Mouse (Mus musculus): ENCODE measurements around the gene Agfg1. TPM values are rescaled to one million over a fixed set of nuclear protein-coding genes. Genes with fewer than 3 reads are reported as not detected.
A peak's percentile ranks its signal among the peaks of the same experiment; 100 is the strongest.

Gene Agfg1
- total RNA-seq (2021): 10 to 100 TPM; 75.9 to 81.3 TPM

DNA sequence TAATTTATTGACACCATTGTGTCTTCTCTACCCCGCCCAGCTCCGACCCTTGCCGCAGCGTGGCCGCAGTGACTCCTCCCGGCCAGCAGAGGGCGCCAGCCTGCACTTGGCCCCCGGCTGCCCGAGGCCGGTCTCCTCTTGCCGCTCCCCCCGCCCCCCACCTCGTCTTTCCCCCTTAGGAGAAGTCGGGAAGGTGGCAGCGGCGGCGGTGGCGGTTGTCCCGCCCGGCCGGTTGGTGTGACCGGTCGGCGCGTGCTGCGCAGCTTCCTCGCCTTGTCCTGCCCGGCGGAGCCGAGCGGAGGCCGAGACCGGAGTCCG is at the start of gene Agfg1:
Gene Agfg1, plus strand, starts transcription at position 188 of the 318 bp plus-strand sequence.
- intact Hi-C loops (cut with DNase I): loop anchor here (5.0 kb wide), 3 partner anchors 37 to 53 kb away; no protein-coding TSS in a partner anchor
- peak; percentile 92 to 95 for DNase-seq (ENCODE audit: low spot score in 2 of 2)

DNA sequence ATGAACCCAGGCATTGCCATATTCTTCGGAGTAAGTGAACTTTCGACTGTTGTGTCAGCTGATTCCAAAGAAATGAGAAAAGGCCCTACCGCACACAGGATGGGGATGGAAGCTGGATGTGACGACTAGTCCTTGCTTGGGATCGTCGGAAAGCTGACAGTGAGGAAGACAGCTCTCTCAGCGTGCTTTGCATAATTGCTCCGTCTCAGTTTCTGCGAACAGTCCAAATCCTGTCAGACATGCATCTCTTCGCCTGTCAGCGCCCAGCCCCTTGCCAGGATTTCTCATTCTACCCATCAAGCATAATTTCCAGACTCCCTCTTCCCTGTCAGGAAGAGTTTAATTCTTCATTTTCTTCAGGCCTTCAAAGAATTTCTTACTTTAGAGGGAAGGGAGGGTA is 48.2 kb upstream of the Agfg1 start:
- intact Hi-C loops (cut with DNase I): no loop called here
- DNase-seq (ENCODE audit: low spot score in 2 of 2): no peak

DNA sequence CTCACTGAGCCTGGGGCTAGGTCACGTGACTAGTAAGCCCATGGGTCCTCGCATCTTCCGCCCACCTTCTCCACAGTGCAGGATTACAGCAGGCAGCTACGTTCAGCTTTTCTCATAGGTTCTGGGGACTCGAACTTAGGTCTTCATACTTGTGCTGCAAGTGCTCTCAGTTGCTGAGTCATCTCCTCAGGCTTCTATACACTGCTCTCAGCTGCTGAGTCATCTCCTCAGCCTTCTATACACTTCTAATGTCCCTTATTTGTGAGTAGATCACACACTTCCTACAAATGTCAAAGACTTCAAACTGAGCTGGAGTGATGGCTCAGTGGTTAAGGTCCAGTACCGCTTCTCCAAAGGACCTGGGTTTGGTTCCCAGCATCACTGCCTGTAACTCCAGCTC is 47.0 kb upstream of the Agfg1 start:
- intact Hi-C loops (cut with DNase I): no loop called here
- no peak for DNase-seq (ENCODE audit: low spot score in 2 of 2)

DNA sequence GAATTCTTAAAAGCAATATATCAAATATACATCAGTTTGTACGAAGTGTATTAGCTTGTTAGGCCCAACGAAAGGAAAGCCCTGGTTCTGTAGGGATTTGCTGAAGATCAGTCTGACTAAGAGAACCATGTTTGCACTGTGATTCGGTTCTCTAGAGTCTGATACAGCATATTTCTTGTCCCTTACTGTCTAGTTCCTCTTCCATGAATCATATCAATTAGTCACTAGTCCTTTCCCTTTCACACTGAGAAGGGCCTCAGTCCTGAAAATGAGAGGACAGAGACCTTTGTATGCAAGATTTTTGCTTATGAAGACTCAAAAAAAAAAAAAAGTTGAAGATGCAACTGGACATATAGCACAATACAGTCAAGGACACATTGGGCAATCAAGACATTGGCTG is 46.2 kb upstream of the Agfg1 start:
- intact Hi-C loops (cut with DNase I): no loop called here
- DNase-seq (ENCODE audit: low spot score in 2 of 2): no peak

DNA sequence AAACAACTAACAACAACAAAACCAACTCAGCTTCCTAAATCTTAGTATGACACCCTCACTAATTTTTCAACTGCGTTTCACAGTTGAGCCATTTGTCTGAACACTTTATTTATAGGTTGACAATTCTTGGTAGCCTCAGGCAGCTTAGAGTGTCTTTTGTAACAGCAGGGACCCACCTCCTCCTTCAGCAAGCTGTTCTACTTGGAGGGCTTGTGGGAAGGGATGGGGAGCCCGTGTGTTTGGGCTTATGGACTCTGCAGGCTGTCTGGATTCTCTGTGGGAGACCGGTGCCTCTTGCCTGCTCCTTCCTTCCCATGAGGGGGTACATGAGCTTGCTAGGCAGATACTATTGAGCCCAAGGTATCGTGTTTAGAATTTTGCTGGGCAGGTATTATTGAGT is 45.3 kb upstream of the Agfg1 start:
- intact Hi-C loops (cut with DNase I): no loop called here

DNA sequence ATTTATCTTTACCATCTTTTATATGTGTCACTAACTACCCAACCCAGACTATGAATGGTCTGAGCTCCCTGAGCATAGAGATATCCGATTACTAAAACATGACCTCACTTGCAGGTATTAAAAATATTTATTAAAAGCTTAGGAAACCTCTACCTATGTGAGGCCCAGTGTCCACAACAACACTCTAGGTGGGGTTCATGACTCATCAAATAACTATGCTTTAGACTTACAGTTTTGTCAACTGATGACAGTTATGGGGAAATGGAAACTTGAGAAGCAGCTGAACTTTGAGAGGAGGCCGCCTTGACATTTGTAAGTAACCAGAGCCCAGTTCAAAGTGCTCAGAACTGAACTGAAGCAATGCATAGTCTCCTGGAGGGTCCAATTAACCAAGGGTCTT is 44.1 kb upstream of the Agfg1 start:
- intact Hi-C loops (cut with DNase I): no loop called here
- DNase-seq (ENCODE audit: low spot score in 2 of 2): no peak

More for the DNA sequence above, 45.3 kb upstream of the Agfg1 start:
- peak; percentile 43 to 44 for DNase-seq (ENCODE audit: low spot score in 2 of 2)

DNA sequence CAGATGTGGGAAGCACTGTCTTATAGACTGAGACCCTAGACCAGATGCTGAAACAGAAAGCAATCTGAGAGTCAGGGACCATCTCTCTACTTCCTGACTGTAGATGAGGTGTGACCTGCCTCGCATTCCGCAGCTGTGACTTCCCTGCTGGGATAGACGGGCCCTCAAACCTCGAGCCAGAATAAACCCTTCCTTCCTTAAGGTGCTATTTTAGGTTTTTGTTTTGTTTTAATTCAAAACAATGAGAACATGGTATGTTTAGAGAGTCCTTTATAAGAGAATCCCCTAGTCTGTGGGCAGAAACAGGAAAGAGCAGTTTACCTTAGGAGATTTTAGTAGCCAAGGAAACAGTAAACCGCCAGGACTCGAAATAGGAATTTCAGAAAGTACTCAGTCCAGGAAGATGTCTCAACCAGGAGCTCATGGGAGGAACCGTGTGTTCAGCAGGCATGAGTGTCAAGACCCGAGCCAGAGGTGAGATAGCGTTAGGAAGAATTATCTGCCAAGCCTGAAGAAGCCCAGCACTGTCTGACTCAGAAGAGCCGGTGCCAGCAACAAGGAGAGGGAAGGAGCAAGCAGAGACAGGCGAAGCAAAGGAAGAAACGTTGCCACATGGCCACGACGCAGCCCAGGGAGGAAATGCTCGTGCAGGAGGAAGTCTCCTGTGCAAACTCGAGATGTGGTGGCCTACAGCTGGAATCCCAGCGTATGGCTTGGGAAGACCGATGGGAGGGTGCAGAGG is 43.4 kb upstream of the Agfg1 start:
- no peak for DNase-seq (ENCODE audit: low spot score in 2 of 2)
- intact Hi-C loops (cut with DNase I): no loop called here

DNA sequence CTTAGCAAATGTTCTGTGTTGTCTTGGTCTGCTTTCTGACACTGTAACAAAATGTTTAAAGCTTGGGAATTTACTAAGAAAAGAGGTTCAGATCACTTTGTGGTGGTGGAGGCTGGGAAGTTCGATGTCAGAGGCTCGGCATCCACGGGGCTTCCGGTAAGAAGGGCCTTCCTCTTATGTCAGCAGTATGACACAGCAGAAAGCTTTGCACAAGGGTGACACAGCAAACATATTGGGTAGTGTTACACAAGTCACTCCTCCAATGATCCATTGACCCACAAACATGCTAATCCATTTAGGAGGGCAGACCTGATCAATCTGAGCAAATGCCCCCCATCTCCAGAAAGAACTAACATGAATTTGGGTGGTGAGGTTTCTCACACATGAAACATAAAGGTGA is 42.2 kb upstream of the Agfg1 start:
- DNase-seq (ENCODE audit: low spot score in 2 of 2): no peak
- intact Hi-C loops (cut with DNase I): no loop called here

DNA sequence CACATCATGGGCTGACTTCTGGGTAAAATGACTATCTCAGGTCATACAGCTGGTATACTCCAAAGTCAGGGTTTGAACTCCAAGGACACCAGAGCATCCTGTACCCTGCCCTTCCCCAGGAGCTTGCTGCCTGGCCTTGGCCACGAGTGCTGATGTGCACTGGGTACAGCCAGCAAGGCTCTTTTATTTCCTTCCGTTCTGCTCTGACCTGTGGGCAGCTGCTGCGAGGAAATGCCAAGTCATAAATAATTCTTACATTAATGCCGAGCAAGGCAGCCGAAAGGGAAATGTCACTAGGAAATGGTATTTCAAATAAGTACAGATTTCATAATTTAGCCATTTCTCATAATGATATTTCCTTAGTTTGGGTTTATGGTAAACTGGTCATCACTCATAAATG is 41.0 kb upstream of the Agfg1 start:
- DNase-seq (ENCODE audit: low spot score in 2 of 2): no peak
- intact Hi-C loops (cut with DNase I): no loop called here

DNA sequence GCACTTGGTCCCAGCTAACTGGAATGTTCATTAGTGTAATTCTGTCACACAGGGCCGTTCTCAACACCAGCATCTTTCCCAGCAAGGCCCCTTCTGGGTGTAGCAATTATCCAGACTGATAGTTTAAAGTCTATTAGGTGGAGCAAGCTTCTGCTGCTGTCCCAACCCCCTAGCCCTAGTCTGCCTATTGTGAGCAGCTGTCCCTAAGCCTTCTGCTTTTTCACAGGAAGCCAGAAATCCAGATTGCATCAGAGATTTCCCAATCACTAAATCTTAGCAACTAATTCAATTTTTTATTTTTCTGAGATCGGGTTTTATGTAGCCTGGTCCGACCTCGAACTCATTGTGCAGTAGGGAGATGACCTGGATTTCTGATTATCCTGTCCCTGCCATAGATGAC is 40.4 kb upstream of the Agfg1 start:
- intact Hi-C loops (cut with DNase I): no loop called here
- no peak for DNase-seq (ENCODE audit: low spot score in 2 of 2)

DNA sequence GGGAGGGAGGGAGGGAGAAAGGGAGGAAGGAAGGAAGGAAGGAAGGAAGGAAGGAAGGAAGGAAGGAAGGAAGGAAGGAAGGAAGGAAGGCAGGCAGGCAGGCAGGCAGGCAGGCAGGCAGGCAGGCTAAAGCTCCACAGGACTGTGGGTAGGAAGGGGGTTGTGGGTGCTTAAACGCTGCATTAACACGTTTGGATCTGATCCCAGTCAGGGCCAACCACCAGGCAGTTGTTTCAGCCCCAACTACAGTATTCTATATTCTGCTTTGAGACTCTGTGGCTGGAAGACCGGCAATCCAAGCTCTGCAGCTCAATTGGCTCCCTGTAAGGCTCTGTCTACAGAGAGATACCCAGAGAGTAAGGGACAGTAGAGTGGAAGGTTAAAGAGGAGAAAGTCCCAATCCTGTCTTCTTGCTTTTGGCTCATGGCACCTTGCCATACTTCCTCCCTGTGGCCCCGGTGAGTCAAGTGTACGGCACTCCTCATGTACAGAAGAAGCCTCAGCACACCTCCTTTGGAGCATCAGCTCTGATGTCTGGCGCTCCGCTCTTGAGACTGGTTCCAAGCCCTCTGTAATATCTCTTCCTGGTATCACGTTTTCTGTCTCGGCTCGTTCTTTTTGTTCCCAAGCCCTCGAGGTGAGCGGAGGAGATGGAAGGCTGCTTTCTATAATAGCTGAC is 38.0 kb upstream of the Agfg1 start:
- intact Hi-C loops (cut with DNase I): loop anchor here (5.0 kb wide), 1 partner anchor 36 kb away; the partner anchor contains the start of gene Agfg1

DNA sequence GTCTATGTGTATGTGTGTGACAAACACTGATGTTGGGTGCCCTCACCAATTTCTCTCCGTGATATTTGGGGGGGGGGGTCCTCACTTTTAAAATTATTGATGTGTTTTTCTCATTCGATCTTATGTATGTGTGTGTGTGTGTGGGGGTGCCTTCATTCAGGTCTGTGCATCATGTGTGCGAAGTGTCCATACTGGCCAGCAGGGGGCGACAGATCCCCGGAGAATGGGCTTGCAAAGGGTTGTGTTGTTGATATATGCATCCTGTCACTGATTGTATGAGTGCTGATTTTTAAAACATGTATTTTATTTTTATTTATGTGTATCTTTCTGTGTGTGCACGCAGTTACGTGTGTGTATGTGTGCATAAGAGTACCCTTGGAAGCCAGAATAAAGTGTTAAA is 35.7 kb upstream of the Agfg1 start:
- intact Hi-C loops (cut with DNase I): loop anchor here (5.0 kb wide), 1 partner anchor 34 kb away; the partner anchor contains the start of gene Agfg1

More for the DNA sequence above, 38.0 kb upstream of the Agfg1 start:
- peak in 1 of 2 experiments; percentile 13 for DNase-seq (ENCODE audit: low spot score in 2 of 2)

DNA sequence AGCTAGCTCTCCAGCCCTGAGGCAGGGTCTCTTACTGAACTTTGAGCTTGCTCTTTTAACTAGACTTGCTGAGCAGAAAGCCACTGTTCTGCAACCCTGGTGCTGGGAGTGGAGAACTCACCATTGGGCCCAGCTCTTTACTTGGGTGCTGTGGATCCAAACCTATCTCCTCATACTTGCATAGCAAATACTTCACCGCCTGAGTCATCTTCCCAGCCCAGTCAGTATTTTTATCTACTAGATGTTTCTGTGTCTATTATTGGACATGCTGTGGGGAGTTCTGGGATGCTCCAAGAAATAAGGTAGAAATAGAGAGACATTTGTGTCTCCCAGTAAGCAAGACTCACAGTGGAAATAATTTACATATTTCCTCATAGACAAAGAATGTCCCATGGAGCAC is 35.2 kb upstream of the Agfg1 start:
- DNase-seq (ENCODE audit: low spot score in 2 of 2): no peak
- intact Hi-C loops (cut with DNase I): loop anchor here (5.0 kb wide), 1 partner anchor 33 kb away; the partner anchor contains the start of gene Agfg1

More for the DNA sequence above, 35.7 kb upstream of the Agfg1 start:
- DNase-seq (ENCODE audit: low spot score in 2 of 2): no peak

DNA sequence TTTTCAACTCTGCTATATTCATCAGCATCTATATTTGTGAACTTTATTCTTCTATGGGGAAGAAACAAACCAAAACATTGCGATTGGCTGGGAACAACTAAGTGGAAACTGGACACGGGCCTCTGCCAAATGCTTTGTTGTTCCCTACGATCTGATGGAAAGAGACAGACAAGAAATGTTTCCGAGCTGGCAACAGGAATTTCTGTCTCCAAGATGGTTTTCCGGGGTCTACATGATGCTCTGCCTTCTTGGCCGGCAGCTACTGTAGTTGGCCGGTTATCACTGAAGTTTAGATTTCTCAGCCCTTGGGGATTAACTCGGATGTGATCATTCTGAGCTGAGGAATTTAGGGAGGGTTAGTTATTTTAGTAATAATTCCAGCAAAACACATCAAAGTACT is 32.9 kb upstream of the Agfg1 start:
- DNase-seq (ENCODE audit: low spot score in 2 of 2): no peak
- intact Hi-C loops (cut with DNase I): no loop called here

DNA sequence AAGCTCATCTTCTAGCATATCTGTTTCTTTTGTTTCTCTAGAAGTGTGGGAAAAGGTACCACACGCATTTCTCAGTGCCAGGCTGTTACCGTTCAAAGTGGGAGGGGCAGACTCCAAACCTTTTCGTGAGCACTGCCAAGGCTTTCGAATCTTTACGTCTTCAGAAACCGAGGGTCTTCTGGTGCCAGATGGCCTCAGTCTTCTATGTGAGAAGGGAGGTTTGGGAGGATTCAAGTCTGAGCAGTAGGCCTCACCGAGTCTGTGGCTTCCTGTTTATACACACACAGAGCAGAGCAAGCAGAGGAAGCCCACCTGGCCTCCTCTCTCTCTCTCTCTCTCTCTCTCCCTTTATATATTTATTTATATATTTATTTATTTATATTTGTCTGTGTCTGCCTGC is 32.1 kb upstream of the Agfg1 start:
- intact Hi-C loops (cut with DNase I): no loop called here
- no peak for DNase-seq (ENCODE audit: low spot score in 2 of 2)

DNA sequence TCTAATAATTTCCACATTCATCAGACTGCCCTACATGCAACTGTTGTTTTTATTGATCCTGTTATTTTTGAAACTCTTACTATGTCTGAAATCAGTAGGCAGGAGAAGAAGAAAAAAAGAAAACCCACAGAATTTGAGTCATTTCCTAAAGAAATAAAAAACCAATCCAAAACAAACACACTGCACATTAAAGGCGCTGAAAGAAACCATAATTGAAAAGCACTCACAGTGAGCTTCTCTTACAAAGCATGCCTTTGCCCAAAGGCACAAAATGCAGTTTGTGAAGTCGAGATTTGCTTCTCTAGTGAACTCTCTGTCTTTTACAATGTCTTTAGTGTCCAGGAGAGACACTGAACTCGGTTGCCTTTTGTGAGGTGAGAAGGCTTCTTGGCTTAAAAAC is 30.7 kb upstream of the Agfg1 start:
- DNase-seq (ENCODE audit: low spot score in 2 of 2): no peak
- intact Hi-C loops (cut with DNase I): no loop called here

DNA sequence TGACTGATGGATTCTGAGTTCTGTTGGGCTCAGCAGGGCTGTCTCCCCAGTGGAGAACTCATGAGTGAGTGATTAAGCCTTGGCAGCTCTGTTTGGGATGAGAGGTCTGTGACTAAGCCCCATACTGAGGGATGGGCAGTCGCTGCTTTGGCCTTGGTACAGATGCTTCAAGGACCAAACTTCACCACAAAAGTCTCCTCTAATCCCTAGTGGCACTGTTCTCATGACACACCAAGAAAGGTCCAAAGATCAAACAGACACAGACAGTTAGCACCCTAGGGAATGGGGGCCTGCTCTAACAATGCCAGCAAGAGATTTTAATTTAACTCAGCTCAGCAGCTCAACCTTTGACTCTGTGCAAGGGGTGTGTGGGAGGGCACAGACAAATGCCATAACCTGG is 27.5 kb upstream of the Agfg1 start:
- no peak for DNase-seq (ENCODE audit: low spot score in 2 of 2)
- intact Hi-C loops (cut with DNase I): no loop called here

DNA sequence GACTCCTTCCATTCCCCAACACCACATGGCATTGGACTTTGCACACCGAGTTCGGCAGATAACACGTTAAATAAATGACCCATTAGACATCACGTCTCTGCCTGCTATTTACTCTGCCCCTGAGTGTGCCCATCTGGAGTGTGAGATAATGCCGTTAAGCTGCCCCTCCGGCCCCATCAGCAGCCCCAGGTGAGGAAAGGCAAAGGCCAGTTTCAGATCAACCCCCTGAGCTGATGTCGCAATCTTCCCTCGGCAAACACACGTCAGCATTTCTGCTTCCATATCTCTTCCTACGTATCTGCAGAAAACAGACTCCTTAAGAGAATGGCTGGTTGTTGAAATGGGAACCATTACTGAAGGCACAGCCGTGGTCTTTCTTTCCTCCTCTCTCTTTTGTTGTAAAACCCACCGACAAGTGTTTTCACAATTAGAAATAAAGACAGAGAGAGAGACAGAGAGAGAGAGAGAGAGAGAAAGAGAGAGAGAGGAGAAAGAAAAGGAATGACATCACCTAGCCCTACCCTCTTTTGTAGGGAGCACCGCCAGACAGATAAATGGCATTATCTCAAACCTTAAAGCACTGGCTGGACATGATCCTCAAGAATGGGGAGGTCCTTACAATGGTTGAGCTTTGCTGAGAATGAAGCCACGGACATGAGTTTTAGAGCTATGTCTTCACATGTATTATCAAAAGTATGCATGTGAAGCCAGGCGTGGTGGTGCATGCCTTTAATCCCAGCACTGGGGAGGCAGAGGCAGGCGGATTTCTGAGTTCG is 23.2 kb upstream of the Agfg1 start:
- intact Hi-C loops (cut with DNase I): no loop called here
- no peak for DNase-seq (ENCODE audit: low spot score in 2 of 2)

DNA sequence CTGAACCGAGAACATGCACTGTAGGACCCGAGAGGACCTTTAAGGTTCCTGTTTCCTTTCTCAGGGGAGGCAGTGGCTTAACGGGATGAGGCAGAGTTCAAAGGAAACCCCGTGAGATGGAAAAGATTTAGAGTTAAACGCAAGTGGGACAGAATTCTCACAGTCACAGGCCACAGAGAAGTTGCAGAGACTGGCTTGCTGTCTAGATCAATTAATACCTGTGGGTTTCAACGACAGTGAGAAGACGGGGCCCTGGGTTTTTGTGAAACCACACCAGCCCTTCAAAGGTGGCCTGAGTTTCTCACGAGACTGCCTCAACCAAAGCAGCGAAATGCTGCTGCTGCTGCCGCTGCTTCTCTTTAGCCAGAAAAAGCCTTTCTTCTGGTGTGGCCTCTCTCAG is 19.9 kb upstream of the Agfg1 start:
- intact Hi-C loops (cut with DNase I): no loop called here
- no peak for DNase-seq (ENCODE audit: low spot score in 2 of 2)

DNA sequence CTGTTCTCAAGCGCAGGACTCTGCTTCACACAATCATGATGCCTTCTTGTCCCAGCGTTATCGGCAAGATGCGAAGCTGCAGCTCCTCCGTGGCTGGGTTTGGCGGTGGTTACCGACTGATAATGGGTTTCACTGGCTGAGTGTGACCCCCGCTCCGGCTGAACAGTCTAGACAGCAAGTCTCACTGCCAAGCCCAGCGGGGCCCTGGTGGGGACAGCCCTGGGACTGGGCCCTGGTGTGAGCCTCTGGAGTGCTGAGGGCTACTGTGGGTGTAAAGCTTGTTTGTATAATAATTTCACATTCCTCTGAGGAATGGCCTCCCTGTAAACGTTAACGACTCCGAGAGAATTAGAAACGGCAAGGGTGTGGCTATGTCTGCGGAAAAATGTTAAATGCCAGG is 19.1 kb upstream of the Agfg1 start:
- DNase-seq (ENCODE audit: low spot score in 2 of 2): no peak
- intact Hi-C loops (cut with DNase I): no loop called here
